Mouse (Mus musculus) adrenal gland, postnatal 14 days (tissue): ENCODE measurements around the gene Zic2. TPM values are rescaled to one million over a fixed set of nuclear protein-coding genes. Genes with fewer than 3 reads are reported as not detected.
"Not testable (repeated sequence)": the region's sequence is repeated elsewhere in the genome, so short reads cannot be mapped to it uniquely, and the experiment has no call there.

Experiments
- DNase-seq: peaks from one replicate; pipeline ENCODE4 v3.0.0; 2021; ENCODE audit warnings: mixed read lengths
- long read RNA-seq, 2 experiments: library from polyadenylated mRNA; stranded (forward); transcript quantifications; one replicate each; pipeline ENCODE4 v2.0.0; 2021
- total RNA-seq: library from RNA; stranded (reverse); gene quantifications from 2 replicates; pipeline ENCODE4 v1.2.3, GENCODE M21; 2021

Gene Zic2
- total RNA-seq: 0.64 TPM in 1 of 2 replicates, not detected in the other
- long read RNA-seq, experiment 1: 0 reads
- long read RNA-seq, experiment 2: 0 reads

DNA sequence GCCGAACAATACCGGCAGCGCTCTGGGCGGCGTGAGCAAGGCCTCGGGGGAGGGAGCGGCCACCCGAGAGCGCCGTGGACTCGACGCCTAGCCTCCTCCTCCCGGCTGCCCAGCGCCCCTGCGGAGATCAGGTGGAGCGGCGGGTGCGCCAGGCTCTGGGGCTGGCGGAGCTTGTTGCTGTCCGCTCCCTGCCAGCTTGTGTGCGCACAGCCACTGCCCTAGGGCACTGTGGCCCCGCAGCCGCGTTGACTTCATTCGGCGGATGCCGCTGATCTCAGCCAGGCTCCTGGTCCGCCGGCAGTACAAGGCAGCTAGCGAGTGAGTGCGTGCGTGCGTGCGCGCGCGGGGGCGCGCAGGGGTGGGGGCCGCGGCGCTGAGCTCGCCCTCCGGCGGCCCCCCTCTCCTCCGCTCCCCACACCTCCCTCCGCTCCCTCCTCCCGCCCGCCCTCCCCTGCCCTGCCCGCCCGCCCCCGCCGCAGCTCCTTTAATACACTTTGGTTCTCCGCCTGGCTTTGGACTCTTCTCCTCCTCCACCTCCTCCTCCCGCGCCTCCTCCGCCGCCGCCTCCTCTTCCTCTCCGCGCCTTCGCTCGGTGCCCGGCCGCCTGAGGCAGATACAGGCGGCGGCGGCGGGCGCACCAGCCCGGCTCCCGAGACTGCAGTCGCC, at the start of gene Zic2:
Gene Zic2 (plus strand): TSS at position 545 of the 666 bp plus-strand sequence.
- peak; percentile 44 for DNase-seq

GRCm38 (mm10) chr14:122426529-122427203, 48.6 kb upstream of the Zic2 start:
- DNase-seq: no peak

DNA sequence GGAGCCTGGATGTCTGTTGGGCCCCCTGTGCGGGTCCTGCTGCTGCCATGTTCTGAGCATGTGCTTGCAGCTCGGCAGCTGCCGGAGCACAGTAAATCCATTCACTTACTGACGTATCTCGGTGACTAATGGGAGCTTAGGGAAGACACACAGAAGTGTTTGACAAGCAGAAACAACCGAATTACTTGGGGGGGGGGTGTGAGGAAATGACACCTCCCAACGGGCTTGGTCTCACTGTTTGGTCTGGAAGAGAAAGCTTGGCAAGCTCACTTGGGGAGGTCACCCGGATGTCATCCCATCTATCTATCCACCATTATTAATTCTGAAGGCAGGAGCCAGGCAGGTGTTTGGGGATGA, 48.1 kb upstream of the Zic2 start:
- DNase-seq: no peak

GRCm38 (mm10) chr14:122427654-122428053, 47.6 kb upstream of the Zic2 start:
- DNase-seq: no peak

DNA sequence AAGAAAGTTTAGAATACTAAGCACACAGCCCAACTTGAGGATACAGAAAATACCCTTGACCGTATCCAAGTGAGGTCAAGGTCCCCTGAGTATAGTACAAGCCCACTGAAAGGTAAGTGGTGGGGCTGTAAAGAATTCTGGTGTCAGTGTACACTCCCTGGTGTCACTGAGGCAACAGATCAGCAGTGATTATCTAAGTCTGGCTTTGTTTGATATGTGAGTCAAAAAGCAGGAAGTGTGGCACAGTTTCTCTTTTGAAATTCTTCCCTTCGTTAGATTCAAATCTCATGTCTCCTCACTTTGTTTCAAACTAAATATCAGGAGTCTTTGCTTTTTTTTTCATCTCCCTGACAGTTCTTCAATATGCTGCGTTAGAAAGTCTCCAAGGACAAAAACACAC, 42.7 kb upstream of the Zic2 start:
- DNase-seq: no peak

GRCm38 (mm10) chr14:122434039-122434438, 41.2 kb upstream of the Zic2 start:
- no peak for DNase-seq

DNA sequence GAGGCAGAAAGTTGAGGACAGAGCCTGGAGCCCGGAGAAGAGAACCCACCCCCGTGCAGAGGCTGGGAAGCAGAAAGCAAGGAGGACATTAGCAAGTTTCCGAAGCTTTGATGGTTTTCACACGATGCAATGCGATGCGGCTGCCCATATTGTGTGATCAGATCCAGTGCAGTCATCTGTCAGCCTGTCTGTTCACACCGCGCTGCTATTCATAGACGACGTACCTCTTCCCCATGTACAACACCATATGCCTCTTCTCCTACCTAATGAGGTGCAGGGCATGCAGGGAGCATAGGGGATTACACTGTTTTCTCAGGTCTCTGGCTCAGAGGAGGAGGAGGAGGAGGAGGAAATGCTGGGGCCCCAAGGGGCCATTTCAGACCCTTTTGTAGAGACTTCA, 38.4 kb upstream of the Zic2 start:
- no peak for DNase-seq

- no peak for DNase-seq
Observed at GRCm38 (mm10) chr14:122449601-122450495, 25.4 kb upstream of the Zic2 start.

- peak; percentile 45 for DNase-seq
Observed at GRCm38 (mm10) chr14:122450496-122451382, 24.5 kb upstream of the Zic2 start, which contains the start of gene Gm5089. Gene Gm5089 (minus strand): TSS chr14:122451115.

DNA sequence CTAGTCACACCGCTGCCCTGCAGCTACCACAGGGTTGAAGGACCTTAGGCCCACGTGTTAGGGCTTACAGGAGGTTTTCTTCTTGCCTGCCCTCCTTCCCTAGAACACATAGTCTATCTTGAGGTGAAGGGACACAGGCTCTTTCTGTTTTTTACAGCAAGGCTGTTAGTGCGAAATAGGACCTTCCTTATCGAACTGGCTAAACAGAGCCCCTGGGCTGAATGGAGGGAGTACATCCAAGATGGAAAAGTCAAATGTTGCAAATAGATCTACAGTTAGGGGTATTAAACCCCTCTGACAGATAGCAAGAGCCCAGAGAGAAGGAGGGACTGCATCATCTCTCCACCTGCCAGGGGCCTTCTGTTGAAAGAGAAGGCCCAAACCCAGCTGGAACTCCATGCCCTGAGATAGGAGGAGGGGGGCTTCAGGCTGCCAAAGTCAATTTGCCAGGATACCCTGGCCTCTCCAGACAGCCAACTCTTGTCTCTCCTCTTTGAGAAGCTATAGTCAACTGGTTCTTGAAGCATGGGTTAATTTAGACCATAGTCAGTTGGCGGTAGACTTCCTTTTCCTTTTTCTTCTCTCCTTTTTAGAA, 23.6 kb upstream of the Zic2 start:
- DNase-seq: no peak

DNA sequence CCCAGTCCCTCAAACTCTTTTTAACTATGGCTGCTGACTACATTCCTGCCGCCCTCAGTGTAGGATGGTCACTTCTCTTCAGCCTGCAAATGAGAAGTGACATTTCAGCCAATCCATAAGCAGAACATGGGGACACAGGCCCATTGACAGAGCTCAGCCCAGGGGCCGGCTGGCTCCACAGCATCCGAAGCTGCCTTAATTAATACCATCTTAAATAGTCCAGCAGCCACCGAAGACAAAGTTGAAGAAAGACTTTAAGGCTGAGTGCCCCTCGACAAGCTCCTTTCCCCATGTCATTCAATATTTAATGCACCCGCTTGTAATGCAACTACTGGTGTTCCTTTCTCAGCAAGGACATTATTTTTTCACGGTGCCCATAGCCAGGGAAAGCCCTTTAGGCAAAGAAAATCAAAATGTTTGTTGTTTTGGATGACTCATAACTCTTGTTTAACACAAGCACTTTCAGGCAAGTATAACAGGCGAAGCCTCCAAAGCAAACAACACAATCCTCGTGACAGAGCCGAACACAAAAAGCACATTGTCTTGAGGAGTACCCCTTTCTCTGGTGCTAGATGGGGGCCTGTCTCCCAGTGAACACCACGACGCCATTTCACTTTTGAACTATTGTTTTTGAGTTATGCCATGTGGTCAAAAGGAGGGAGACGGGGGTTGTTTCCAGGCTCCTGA, 22.4 kb upstream of the Zic2 start:
- no peak for DNase-seq

GRCm38 (mm10) chr14:122453388-122453995, 21.7 kb upstream of the Zic2 start:
- no peak for DNase-seq

DNA sequence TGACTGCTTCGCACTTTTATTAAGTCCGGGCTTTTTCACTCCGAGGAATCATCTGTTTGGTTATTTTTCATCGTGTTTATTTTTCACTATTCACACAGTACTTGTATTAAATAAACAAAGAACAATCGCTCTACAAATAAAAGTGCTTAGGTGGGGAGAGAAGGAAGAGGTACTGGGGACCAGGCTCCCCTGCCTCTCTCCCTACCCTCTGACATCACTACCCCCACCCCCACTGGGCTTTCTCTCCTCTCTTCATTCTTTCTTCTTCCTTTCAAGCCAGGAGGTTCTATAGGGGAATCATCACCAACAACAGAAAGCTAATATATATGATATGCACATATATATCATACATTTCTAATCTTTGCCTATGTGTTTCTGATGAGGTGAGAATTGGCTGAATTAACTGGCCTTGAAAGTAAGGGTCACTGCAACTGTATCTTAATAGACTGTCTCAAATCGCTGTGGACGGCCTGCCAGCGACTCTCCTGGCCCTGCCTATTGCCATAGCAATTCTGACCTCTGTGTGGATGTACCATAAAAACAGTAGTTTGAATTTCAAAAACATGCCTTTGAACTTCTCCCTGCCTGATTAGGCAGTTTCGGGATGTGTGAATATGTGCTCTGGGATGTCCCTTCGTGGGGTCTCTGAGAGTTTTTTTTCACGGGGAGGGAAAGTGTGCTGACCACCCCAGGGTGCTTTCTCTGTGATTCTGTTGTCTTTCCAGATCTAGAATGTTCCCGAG, 21.1 kb upstream of the Zic2 start:
- no peak for DNase-seq

DNA sequence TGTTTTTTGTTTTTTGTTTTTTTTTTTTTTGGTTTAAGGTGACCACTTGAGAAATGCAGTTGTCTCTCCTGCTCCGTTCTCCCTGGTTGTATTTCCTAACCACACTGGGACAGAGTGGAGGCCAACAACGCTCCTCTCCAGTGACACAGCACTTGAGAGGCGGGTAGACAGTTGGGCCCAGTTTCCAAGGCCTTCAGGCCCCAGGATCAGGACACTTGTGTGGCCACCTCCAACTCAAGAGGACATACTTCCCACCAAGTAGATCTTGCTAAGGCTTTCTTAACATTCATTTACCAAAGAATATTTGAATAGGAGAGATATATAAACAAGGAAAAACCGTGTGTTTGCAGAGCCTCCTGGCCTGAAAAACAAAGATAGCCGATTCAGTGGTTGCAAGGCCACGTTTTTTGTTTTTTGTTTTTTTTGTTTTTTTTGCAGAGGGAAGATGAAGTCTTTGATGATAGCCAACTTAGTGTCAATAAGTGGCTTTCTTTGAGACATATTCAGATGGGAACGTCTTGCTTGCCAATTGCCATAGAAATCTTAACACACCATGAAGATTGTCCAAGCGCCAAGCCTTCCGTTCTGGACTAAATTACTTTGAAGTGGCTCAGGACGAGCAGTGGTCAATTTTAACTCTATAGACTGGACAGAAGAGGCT, 20.2 kb upstream of the Zic2 start:
- DNase-seq: no peak

DNA sequence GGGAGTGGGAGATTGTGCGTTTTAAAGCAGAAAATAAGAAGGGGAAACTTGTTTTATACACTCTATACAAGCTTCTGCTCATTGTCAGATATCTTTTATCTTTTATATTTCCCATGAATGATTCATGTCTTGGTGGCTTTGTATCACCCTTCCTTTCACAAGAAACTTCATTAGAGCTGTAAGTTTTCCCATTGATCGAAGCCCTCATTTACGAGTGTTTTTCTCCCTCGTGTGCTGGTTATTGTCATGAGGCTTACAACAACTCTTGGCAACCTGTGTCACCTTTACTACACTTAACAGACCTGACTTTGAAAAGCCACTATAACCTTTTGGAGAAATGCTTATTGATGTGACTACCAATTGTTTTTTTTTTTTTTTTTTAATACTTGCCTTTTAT, 19.7 kb upstream of the Zic2 start:
- DNase-seq: no peak

DNA sequence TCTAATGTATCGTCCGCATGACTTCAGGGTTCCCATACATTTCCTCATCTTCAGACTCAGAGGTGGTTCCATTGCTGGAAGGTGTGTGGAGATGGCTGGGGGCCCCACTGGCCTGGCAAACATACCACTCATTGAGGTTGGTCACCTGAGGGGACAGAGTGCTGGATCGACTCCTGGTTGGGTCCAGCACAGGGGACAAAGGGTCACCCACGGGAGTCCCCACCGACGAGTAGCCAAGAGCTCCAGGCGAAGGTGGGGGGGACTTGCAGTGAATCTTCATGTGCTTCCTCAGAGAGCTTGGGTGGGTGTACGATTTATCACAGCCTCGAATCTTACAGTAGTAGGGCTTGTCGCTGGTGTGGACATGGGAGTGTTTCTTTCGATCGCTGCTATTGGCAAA, 15.9 kb upstream of the Zic2 start:
- not testable (repeated sequence) for DNase-seq

- DNase-seq: no peak
Observed at GRCm38 (mm10) chr14:122459776-122460175, 15.5 kb upstream of the Zic2 start.

GRCm38 (mm10) chr14:122460226-122460625, 15.0 kb upstream of the Zic2 start:
- no peak for DNase-seq

- no peak for DNase-seq
Observed at GRCm38 (mm10) chr14:122461500-122461899, 13.7 kb upstream of the Zic2 start.
